Mouse (Mus musculus) spleen, adult 12 weeks (tissue): ENCODE data around the gene Rad54l.
A peak's percentile ranks its signal among the peaks of the same experiment; 100 is the strongest.

ENCODE experiments used
- DNase-seq: peaks from one replicate; pipeline ENCODE4 v3.0.0; 2022; ENCODE audit warnings: low spot score

Gene Rad54l

GRCm38 (mm10) chr4:116123602-116124519 is at the start of gene Rad54l, which contains the start of gene Pomgnt1:
Rad54l (minus strand) TSS chr4:116123690.
Pomgnt1 (plus strand) TSS chr4:116123840.
- peak; percentile 69 for DNase-seq

GRCm38 (mm10) chr4:116173072-116173471 is 49.6 kb upstream of the Rad54l start, which contains the start of the genes 1700042G07Rik and Gm49337:
1700042G07Rik (plus strand) TSS chr4:116173372.
Gm49337 (plus strand) TSS chr4:116173384.
- no peak for DNase-seq

DNA sequence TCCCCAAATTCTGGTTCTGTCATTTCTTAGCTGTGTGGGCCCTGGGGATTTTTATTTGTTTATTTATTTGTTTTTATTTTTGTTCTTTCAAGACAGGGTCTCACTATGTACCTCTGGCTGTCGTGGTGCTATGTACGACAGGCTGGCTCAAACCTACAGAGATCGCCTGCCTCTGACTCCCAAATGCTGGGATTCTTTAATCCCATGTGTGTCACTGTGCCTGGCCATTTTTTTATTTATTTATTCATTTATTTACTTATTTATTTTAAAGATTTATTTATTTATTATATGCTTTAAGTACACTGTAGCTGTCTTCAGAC is 45.8 kb upstream of the Rad54l start:
- DNase-seq, result no peak

GRCm38 (mm10) chr4:116168617-116169352 is 45.3 kb upstream of the Rad54l start:
- DNase-seq, result peak; percentile 33

DNA sequence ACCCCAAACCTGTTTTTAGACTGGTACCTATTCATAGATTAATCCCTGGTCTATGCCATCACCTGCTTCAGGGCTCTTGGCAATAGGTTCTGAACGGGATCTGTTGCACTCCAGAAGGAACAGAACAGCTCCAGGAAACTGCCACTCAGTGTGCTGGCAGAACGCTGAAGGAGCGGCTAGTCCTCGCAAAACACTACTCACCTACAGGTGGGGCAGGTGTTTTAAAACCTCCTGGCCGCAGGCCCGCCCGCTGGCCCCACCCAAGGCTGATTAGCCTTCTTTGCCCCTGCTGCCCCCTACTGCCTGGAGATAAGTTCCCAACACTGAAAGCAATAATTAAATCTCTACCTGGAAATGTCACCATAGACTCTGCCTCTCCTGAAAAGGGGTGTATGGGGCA is 43.9 kb upstream of the Rad54l start, which contains the start of gene Tspan1:
Gene Tspan1 (minus strand): TSS at position 198 of the 400 bp plus-strand sequence.
- DNase-seq, result no peak

- no peak for DNase-seq
Measured at GRCm38 (mm10) chr4:116165708-116166407, 42.4 kb upstream of the Rad54l start.

GRCm38 (mm10) chr4:116164759-116165554 is 41.5 kb upstream of the Rad54l start:
- no peak for DNase-seq

- no peak for DNase-seq
Measured at GRCm38 (mm10) chr4:116162142-116162541, 38.7 kb upstream of the Rad54l start.

DNA sequence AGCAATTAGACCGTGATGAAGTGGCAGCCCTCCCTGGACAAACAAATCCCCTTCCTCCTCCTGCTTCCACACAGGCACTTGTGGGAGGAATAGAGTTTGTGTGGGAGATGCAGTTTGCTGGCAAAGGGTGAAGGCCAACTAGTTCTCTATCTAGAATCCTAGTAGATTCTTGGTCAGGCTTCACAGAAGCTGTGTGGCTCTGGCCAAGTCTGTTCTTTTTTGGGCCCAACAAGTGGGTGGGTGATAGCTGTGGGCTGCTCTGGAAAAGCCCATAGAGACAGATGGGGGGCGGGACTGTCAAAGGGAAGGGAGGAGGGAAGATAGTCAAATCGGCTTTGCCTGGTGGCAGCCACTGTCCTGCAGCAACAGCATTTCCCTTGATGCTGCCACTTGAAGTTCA is 37.3 kb upstream of the Rad54l start:
- no peak for DNase-seq

DNA sequence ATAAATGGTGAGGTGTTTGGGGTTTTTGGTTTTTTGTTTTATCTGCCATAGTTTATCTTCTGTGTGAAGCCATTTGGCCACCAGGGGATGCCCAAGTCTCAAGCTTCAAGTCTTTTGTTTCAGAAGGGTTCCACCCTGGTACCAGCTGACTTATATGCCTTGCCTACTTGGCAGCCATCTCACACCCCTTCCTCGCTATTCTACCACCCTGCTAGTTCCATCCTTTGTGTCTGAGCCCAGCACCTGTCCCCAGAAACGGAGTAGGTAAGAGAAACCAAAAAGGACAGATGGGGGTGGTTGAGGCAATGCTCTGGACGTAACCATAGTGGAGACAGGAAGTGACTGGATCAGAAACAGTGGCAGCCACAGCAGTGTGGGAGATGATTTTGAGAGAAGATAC is 36.4 kb upstream of the Rad54l start:
- no peak for DNase-seq

DNA sequence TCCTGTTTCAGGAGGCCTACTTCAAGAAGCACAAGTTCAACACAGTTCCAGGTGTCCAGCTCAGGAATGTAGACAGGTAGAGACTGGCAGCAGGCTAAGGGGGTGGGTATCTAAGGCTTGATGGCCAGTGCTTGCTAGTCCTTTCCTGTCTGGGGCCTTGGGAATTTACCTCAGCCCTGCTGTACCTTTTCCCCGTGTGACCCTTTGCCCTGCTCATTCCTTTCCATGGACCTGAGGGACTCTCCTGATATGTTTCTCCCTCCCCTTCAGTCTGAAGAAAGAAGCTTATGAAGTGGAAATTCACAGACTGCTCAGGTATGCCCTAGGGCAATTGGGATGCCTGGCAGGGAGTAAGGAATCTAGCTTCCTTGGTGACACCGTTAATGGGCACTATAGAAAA is 34.4 kb upstream of the Rad54l start:
- no peak for DNase-seq

DNA sequence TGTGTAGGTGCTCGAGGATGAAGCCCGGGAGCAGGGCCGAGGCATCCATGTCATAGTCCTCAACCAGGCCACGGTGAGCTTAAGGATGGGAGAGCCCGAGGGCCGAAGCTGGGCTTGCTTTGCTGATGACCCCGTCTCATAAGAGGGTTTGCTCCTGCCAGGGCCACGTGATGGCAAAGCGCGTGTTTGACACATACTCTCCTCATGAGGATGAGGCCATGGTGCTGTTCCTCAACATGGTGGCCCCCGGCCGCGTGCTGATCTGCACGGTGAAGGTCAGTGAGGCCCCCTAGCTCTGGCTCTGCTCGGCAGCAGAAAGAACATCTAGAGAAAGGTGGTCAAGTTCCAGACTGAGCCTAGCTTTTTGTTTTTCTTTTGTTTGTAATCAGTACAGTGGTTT is 29.2 kb upstream of the Rad54l start:
- no peak for DNase-seq

- DNase-seq, result no peak
Measured at GRCm38 (mm10) chr4:116151238-116151637, 27.7 kb upstream of the Rad54l start, which contains the start of gene Lurap1. Lurap1 (minus strand) TSS chr4:116151338.

DNA sequence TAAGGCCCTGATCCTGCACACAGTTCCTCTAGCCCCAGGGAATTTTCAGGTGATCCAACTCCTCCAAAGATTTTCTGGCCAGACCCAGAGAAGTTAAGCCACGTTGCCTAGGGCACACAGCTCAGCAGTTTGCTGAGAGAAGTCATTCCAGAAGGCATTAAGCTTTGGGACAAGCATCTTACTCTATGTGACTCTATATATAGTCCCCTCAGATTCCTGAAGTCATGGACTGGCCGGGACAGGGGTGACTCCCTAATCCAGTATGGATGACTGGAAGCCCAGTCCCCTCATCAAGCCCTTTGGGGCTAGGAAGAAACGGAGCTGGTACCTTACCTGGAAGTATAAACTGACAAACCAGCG is 27.4 kb upstream of the Rad54l start:
- no peak for DNase-seq

GRCm38 (mm10) chr4:116150156-116150861 is 26.8 kb upstream of the Rad54l start:
- DNase-seq, result peak; percentile 71

DNA sequence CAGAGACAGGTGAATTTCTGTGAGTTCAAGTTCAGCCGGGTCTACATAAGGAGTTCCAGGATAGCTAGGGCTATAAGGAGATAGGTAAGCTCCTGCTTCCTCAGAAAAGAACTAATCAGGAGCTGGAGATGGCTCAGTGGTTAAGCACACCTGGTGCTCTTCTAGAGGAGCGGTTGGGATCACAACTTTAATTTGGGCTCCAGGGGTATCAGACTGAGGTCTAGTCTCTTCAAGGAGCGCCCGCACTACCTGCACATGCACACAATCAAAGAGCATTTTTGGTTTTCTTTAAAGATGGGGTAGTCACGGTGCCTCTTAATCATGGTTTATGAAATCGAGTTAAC is 26.3 kb upstream of the Rad54l start:
- no peak for DNase-seq

- no peak for DNase-seq
Measured at GRCm38 (mm10) chr4:116143891-116144717, 20.6 kb upstream of the Rad54l start.

DNA sequence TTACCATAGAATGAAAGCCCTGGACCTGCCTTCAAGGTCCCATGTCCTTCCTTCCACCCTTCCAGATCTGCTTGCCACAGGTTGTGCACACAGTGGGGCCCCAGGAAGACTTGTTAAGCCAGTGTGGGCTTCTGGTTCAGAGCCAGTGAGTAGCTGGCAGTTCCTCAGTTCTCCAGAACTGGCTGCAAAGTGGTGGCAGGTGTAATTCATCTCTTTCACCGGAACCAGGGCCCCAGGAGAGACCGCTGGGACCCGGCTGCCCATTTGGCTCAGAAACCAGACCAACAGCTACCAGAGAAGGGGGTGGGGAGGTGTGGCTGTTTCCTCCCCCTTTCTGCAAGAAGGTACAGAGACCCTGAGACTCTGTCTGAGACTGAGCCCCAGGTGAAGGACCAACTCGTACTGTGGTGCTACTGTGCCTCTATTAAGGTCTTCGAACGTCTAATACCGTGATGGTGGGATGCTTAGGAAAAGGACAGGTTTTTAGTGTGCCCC is 19.9 kb upstream of the Rad54l start:
- DNase-seq, result no peak

DNA sequence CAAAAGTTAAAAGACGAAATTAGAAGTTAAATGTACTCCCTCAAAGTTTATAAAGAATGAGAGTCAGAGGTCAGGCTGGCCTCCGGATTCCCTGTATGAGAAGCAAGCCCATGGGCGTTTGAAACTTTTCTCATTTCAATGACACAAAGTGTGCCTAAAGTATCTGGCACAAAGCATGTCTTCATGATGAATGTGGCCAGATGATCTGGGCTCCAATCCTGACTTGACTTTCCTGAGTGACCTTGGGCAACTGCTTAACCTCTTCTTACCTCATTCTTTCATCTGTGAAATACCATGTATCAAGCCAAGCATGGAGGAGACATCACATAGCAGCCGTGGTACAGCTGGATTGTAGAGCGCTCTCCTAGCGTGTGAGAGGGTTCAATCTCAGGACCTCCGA is 18.8 kb upstream of the Rad54l start:
- DNase-seq, result no peak

DNA sequence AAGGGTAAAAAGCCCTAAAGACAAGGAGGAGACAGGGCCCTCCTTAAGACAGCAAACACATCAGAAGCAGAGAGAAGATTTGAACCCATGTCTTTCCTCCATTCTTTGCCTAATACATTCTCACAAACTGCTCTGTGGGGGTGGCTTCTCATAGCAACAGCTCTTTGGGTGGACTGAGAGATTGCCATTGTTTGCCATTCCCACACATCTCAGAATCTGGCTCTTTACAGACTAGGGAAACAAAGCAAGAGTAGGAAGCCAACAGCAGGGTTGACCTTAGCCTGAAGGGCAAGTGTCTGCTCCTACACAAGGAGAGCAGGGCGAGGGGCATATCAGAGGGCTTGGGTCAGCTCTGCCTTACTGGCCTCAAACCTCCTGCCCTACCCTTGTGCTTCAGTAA is 18.2 kb upstream of the Rad54l start:
- no peak for DNase-seq
